Mouse (Mus musculus) thymus, adult 2 months (tissue): Measurements from ENCODE around the gene Fli1. TPM values are rescaled to one million over a fixed set of nuclear protein-coding genes. Genes with fewer than 3 reads are reported as not detected.

ENCODE experiments used
- DNase-seq: peaks from one replicate; pipeline ENCODE4 v3.0.0; 2021
- H3K27ac ChIP-seq: fragments of 200-500 bp; 2 replicates; pipeline ENCODE4 v1.5.1; 2012; ENCODE audit warnings: low read length, control low read depth; ENCODE audit not compliant: control insufficient read depth, insufficient read depth
- H3K27me3 ChIP-seq: fragments of 200-500 bp; 2 replicates; pipeline ENCODE4 v1.6.1; 2012; ENCODE audit warnings: mild to moderate bottlenecking, low read length, moderate library complexity, mixed read lengths; ENCODE audit not compliant: control insufficient read depth, insufficient read depth
- H3K36me3 ChIP-seq: fragments of 200-500 bp; 2 replicates; pipeline ENCODE4 v1.6.1; 2012; ENCODE audit warnings: mild to moderate bottlenecking, low read length, moderate library complexity; ENCODE audit not compliant: control insufficient read depth, insufficient read depth
- H3K4me1 ChIP-seq: fragments of 200-500 bp; replicated peaks from 2 replicates; pipeline ENCODE4 v1.6.1; 2012; ENCODE audit warnings: low read length; ENCODE audit not compliant: control insufficient read depth, insufficient read depth
- H3K4me3 ChIP-seq: fragments of 200-500 bp; 2 replicates; pipeline ENCODE4 v1.5.1; 2012; ENCODE audit warnings: mild to moderate bottlenecking, low read length, control low read depth, moderate library complexity; ENCODE audit not compliant: control insufficient read depth, insufficient read depth
- CTCF ChIP-seq: fragments of 200-500 bp; IDR thresholded peaks from 2 replicates; pipeline ENCODE4 v1.5.1; 2012; ENCODE audit warnings: mild to moderate bottlenecking, control low read depth, low read length, moderate library complexity, borderline replicate concordance; ENCODE audit not compliant: control insufficient read depth, poor library complexity, insufficient read depth; ENCODE audit errors: extremely low read depth
- POLR2A ChIP-seq: fragments of 200-500 bp; IDR thresholded peaks from 2 replicates; pipeline ENCODE4 v1.6.1; 2012; ENCODE audit warnings: mild to moderate bottlenecking, low read length, control low read depth, moderate library complexity; ENCODE audit not compliant: control insufficient read depth, poor library complexity, insufficient read depth; ENCODE audit errors: extremely low read depth
- WGBS: fragments of 180-500 bp; shearing (Covaris S2); methylation state at CpG from one replicate; pipeline ENCODE4 v1.1.7; 2018; 5-methylcytosine and 5-hydroxymethylcytosine counted together
- polyA plus RNA-seq: library from polyadenylated mRNA; depleted of rRNA; stranded (reverse); fragments of >200 nt; gene quantifications from 2 replicates; pipeline ENCODE4 v1.2.3, GENCODE M21; 2012

The Fli1 gene
- polyA plus RNA-seq, 1 experiment = 28.5 TPM

- TF ChIP-seq POLR2A = no peak
- TF ChIP-seq CTCF = no peak
- H3K27ac ChIP-seq = no peak overlapping the region
- H3K4me3 ChIP-seq = no peak overlapping the region
- no peaks in the 10 kb centered on the region for H3K27me3 ChIP-seq
- no peak for DNase-seq
- H3K4me1 ChIP-seq = peaks cover 56% of the 10 kb centered on the region
- H3K36me3 ChIP-seq = no peaks in the 10 kb centered on the region
- WGBS = 92% methylated on average over 4 of the region's 4 CpGs
These were observed 48.9 kb downstream of the Fli1 start for GRCm38 (mm10) chr9:32493588-32494423.

- Histone ChIP-seq H3K4me3 (no peak overlapping the region), H3K4me1 (peaks cover 59% of the 10 kb centered on the region), H3K27me3 (no peaks in the 10 kb centered on the region), H3K36me3 (no peaks in the 10 kb centered on the region), H3K27ac (no peak overlapping the region)
- DNase-seq = no peak
- 91% methylated on average over 2 of the region's 2 CpGs for WGBS
- TF ChIP-seq CTCF (no peak), POLR2A (no peak)
These were observed 49.9 kb downstream of the Fli1 start for GRCm38 (mm10) chr9:32492753-32493152.

- H3K36me3 ChIP-seq = no peaks in the 10 kb centered on the region
- H3K27me3 ChIP-seq = no peaks in the 10 kb centered on the region
- DNase-seq = no peak
- H3K4me1 ChIP-seq = peaks cover 60% of the 10 kb centered on the region
- TF ChIP-seq CTCF = no peak
- no peak for TF ChIP-seq POLR2A
- 97% methylated on average over 2 of the region's 2 CpGs for WGBS
- no peak overlapping the region for H3K27ac ChIP-seq
- H3K4me3 ChIP-seq = no peak overlapping the region
These were observed 51.2 kb downstream of the Fli1 start for GRCm38 (mm10) chr9:32491484-32491883.

- no peak for DNase-seq
- Histone ChIP-seq H3K4me3 (no peak overlapping the region), H3K27me3 (no peaks in the 10 kb centered on the region), H3K36me3 (no peaks in the 10 kb centered on the region), H3K27ac (no peak overlapping the region), H3K4me1 (peaks cover 51% of the 10 kb centered on the region)
- WGBS = 95% methylated on average over 4 of the region's 4 CpGs
- no peak for TF ChIP-seq POLR2A
These were observed 52.8 kb downstream of the Fli1 start for GRCm38 (mm10) chr9:32489794-32490358.

DNA sequence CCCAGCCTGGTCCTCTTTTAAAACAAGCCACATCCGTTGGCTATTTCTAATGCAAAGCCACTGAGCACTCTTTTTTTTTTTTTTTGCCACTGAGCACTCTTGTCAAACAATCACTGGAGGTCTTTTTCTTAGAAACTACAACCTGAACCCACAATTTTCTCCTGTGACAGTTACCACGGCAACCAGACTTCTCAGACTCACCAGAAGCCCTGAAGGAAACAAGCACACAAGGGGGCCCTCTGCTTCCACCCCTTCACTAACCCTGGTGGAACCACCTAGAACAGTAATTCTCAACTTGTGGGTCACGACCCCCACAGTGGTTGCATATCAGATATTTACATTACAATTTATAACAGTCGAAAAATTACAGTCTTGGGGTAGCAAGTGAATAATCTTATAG lies 53.3 kb downstream of the Fli1 start:
- Histone ChIP-seq H3K4me3 (no peak overlapping the region), H3K27ac (no peak overlapping the region), H3K36me3 (no peaks in the 10 kb centered on the region), H3K4me1 (peaks cover 46% of the 10 kb centered on the region), H3K27me3 (no peaks in the 10 kb centered on the region)
- 28% methylated on average over 4 of the region's 4 CpGs for WGBS
- no peak for DNase-seq
- TF ChIP-seq POLR2A (no peak), CTCF (no peak)

DNA sequence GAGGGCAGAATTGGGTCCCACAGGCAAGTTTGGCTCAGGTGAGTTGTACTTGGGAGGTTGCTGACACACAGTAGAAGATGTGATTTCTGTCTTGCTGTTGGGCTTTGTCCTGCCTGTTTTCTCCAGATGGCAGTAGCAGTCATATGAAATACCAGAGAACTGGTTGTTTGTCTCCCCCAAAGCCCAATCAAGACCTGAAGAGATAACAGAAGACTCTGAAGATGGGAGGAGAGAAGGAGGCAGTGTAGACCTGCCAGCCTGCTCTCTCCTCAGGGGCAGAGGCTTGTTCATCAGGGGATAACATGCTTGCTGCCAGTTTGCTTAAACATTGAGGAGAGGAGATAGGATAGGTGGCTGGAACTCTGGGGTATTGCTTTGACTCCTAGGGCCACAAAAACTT lies 54.0 kb downstream of the Fli1 start:
- Histone ChIP-seq H3K4me1 (peaks cover 41% of the 10 kb centered on the region), H3K27ac (no peak overlapping the region), H3K36me3 (no peaks in the 10 kb centered on the region), H3K27me3 (no peaks in the 10 kb centered on the region), H3K4me3 (no peak overlapping the region)
- no peak for TF ChIP-seq CTCF
- TF ChIP-seq POLR2A = no peak
- no peak for DNase-seq
